Mouse (Mus musculus) olfactory bulb, adult 2 months (tissue): ENCODE data around the gene Armt1.

Experiments used
- CTCF ChIP-seq: fragments of 200-500 bp; IDR thresholded peaks from 2 replicates; pipeline ENCODE4 v1.5.1; 2012; ENCODE audit warnings: low read depth, mild to moderate bottlenecking, low read length, moderate library complexity; ENCODE audit not compliant: insufficient read depth
- POLR2A ChIP-seq: fragments of 200-500 bp; IDR thresholded peaks from 2 replicates; pipeline ENCODE4 v1.6.1; 2012; ENCODE audit warnings: mild to moderate bottlenecking, low read depth, low read length, moderate library complexity; ENCODE audit not compliant: insufficient read depth

GRCm38 (mm10) chr10:4431746-4432122 is 533 bp upstream of the Armt1 start:
- TF ChIP-seq CTCF = no peak
- TF ChIP-seq POLR2A = no peak
